Mouse (Mus musculus): Measurements from ENCODE around the gene Vmn1r23.
"Not testable (repeated sequence)": the region's sequence is repeated elsewhere in the genome, so short reads cannot be mapped to it uniquely, and the experiment has no call there.

Vmn1r23 gene

DNA sequence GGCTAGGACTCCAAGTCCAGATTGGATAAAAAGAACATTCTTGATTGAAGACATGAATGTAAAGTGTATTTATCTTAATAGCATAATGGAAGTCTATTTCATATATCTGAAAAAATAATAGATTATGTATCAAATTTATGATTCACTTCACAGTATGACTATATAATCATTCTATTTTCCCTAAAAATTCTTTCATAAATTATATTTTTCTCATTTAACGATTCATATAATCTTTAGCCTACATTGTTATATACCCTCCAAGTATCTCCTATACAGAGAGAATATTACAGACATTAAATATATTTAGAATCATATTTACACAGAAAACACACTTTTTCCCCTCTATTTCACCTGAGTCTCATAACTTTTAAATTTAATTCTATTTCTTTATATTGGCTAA is at the start of gene Vmn1r23:
TSS of gene Vmn1r23 (minus strand) at position 101 of the 400 bp plus-strand sequence.
- no peak for DNase-seq (ENCODE audit: low spot score)

GRCm38 (mm10) chr6:57961403-57961802 is 34.8 kb upstream of the Vmn1r23 start, which contains the start of gene Vmn1r24:
Gene Vmn1r24, minus strand, starts transcription at chr6:57961503.
- not testable (repeated sequence) for DNase-seq (ENCODE audit: low spot score)

GRCm38 (mm10) chr6:57907928-57908327 is 18.7 kb downstream of the Vmn1r23 start, which contains the start of gene Vmn1r22:
Gene Vmn1r22, minus strand, starts transcription at chr6:57908028.
- no peak for DNase-seq (ENCODE audit: low spot score)
